Mouse (Mus musculus): Measurements from ENCODE around the gene Ube2f. TPM values are rescaled to one million over a fixed set of nuclear protein-coding genes. Genes with fewer than 3 reads are reported as not detected.

The Ube2f gene
- polyA plus RNA-seq, 1 experiment from 2014 or later = 70.3 TPM

DNA sequence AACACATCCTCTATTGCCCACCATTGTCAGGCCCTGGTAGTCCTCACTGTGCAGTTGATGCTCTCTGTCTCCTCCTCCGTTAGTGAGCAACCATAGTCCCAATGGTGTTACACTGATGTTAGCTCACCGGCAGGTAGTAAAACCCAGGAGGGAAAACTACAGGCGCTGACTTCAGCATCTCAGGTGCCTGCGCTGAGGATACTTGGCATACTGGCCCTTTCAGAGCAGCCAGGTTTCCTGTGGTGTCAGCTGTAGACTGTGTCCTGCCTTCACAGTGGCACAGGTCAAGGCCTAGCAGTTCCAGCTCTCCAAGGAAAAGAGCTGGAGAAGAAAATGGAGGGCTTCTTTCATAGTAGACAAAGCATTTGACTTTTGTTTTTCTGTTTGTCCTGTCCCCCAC is 26.5 kb downstream of the Ube2f start:
- Histone ChIP-seq H3K36me3 (peaks cover 35% of the 10 kb centered on the region), H3K4me2 (no peak overlapping the region)
- ATAC-seq (ENCODE audit: borderline replicate concordance, extremely low read depth, low FRiP score, low TSS enrichment) = no peak

GRCm38 (mm10) chr1:91277480-91277879 is 27.4 kb downstream of the Ube2f start:
- Histone ChIP-seq H3K36me3 (peaks cover 37% of the 10 kb centered on the region), H3K4me1 (no peaks in the 10 kb centered on the region)

More for the DNA sequence above, 26.5 kb downstream of the Ube2f start:
- no peaks in the 10 kb centered on the region for H3K4me1 ChIP-seq
- H3K4me3 ChIP-seq = no peak overlapping the region
- H3K27me3 ChIP-seq = no peaks in the 10 kb centered on the region
- H3K9ac ChIP-seq = no peak overlapping the region
- no peak overlapping the region for H3K27ac ChIP-seq
- 94% methylated on average over 4 of the region's 4 CpGs for WGBS
- H3K9me3 ChIP-seq = no peaks in the 10 kb centered on the region

GRCm38 (mm10) chr1:91278410-91279119 is 28.5 kb downstream of the Ube2f start:
- no peak for ATAC-seq (ENCODE audit: borderline replicate concordance, extremely low read depth, low FRiP score, low TSS enrichment)
- Histone ChIP-seq H3K4me3 (no peak overlapping the region), H3K4me1 (no peaks in the 10 kb centered on the region), H3K9ac (no peak overlapping the region), H3K4me2 (no peak overlapping the region), H3K27ac (no peak overlapping the region), H3K9me3 (no peaks in the 10 kb centered on the region), H3K36me3 (peaks cover 43% of the 10 kb centered on the region), H3K27me3 (no peaks in the 10 kb centered on the region)
- 87% methylated on average over 3 of the region's 3 CpGs for WGBS

More at GRCm38 (mm10) chr1:91277480-91277879, 27.4 kb downstream of the Ube2f start:
- 83% methylated on average over 2 of the region's 2 CpGs for WGBS
- H3K4me3 ChIP-seq = no peak overlapping the region
- no peak overlapping the region for H3K27ac ChIP-seq
- no peak overlapping the region for H3K4me2 ChIP-seq
- no peaks in the 10 kb centered on the region for H3K9me3 ChIP-seq
- no peak overlapping the region for H3K9ac ChIP-seq
- H3K27me3 ChIP-seq = no peaks in the 10 kb centered on the region
- no peak for ATAC-seq (ENCODE audit: borderline replicate concordance, extremely low read depth, low FRiP score, low TSS enrichment)

- Histone ChIP-seq H3K9ac (no peak overlapping the region), H3K4me1 (no peaks in the 10 kb centered on the region), H3K27me3 (no peaks in the 10 kb centered on the region), H3K36me3 (peaks cover 43% of the 10 kb centered on the region), H3K27ac (no peak overlapping the region), H3K4me3 (no peak overlapping the region), H3K4me2 (no peak overlapping the region), H3K9me3 (no peaks in the 10 kb centered on the region)
- WGBS = 64% methylated on average over 1 of the region's 1 CpGs
- ATAC-seq (ENCODE audit: borderline replicate concordance, extremely low read depth, low FRiP score, low TSS enrichment) = no peak
Measured at GRCm38 (mm10) chr1:91279126-91279525, 29.0 kb downstream of the Ube2f start.

DNA sequence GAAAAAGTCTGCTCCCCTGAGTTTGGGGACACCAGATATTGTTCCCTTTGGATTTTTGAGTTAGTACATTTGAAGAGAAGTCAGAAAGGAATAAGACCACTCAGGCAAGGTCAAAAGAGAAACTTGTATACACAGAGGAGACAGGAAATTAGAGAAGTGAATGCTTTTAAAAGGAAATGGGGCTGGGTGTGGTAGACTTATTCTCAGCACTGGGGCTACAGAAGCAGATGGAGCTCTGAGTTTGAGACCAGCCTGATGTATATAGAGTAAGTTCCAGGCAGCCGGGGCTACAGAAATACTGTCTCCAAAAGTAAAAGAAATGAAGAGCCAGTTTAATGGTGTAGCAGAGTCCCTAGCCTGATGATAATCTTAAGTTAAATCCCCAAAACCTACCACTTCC is 32.5 kb downstream of the Ube2f start:
- Histone ChIP-seq H3K9me3 (no peaks in the 10 kb centered on the region), H3K36me3 (peaks cover 54% of the 10 kb centered on the region), H3K4me3 (no peak overlapping the region), H3K27me3 (no peaks in the 10 kb centered on the region), H3K9ac (no peak overlapping the region), H3K4me1 (no peaks in the 10 kb centered on the region), H3K4me2 (no peak overlapping the region), H3K27ac (no peak overlapping the region)
- WGBS = 84% methylated on average over 1 of the region's 1 CpGs
- ATAC-seq (ENCODE audit: borderline replicate concordance, extremely low read depth, low FRiP score, low TSS enrichment) = no peak

GRCm38 (mm10) chr1:91289375-91289774 is 39.3 kb downstream of the Ube2f start:
- no peak for ATAC-seq (ENCODE audit: borderline replicate concordance, extremely low read depth, low FRiP score, low TSS enrichment)
- 96% methylated on average over 1 of the region's 1 CpGs for WGBS
- no peak overlapping the region for H3K4me2 ChIP-seq
- no peaks in the 10 kb centered on the region for H3K9me3 ChIP-seq
- H3K27ac ChIP-seq = no peak overlapping the region
- H3K27me3 ChIP-seq = no peaks in the 10 kb centered on the region
- no peak overlapping the region for H3K4me3 ChIP-seq
- peaks cover 39% of the 10 kb centered on the region for H3K36me3 ChIP-seq
- H3K9ac ChIP-seq = no peak overlapping the region
- H3K4me1 ChIP-seq = no peaks in the 10 kb centered on the region

- H3K27me3 ChIP-seq = no peaks in the 10 kb centered on the region
- ATAC-seq (ENCODE audit: borderline replicate concordance, extremely low read depth, low FRiP score, low TSS enrichment) = no peak
- 92% methylated on average over 11 of the region's 11 CpGs for WGBS
- no peaks in the 10 kb centered on the region for H3K9me3 ChIP-seq
- H3K9ac ChIP-seq = no peak overlapping the region
- H3K27ac ChIP-seq = no peak overlapping the region
- peaks cover 15% of the 10 kb centered on the region; the same call in 1 of the 2 replicates for H3K36me3 ChIP-seq
- H3K4me1 ChIP-seq = no peaks in the 10 kb centered on the region
- H3K4me3 ChIP-seq = no peak overlapping the region
- no peak overlapping the region for H3K4me2 ChIP-seq
Measured at GRCm38 (mm10) chr1:91292101-91292825, 42.2 kb downstream of the Ube2f start.

- Histone ChIP-seq H3K27me3 (no peaks in the 10 kb centered on the region), H3K36me3 (peaks cover 1% of the 10 kb centered on the region; the same call in 1 of the 2 replicates), H3K9me3 (no peaks in the 10 kb centered on the region), H3K27ac (no peak overlapping the region), H3K4me3 (no peak overlapping the region), H3K4me2 (no peak overlapping the region), H3K4me1 (peaks cover 13% of the 10 kb centered on the region; the same call in 1 of the 2 replicates), H3K9ac (no peak overlapping the region)
- 90% methylated on average over 6 of the region's 6 CpGs for WGBS
- ATAC-seq (ENCODE audit: borderline replicate concordance, extremely low read depth, low FRiP score, low TSS enrichment) = no peak
Measured at GRCm38 (mm10) chr1:91295544-91295943, 45.4 kb downstream of the Ube2f start.

GRCm38 (mm10) chr1:91297799-91298744 is 48.0 kb downstream of the Ube2f start, which contains the start of gene Scly:
Scly (plus strand) TSS chr1:91298338.
- ATAC-seq (ENCODE audit: borderline replicate concordance, extremely low read depth, low FRiP score, low TSS enrichment) = peak; percentile 99
- no peaks in the 10 kb centered on the region for H3K27me3 ChIP-seq
- no peak within 1 kb of the TSS for H3K27ac ChIP-seq
- WGBS = 1% methylated on average over 55 of the region's 65 CpGs
- peak within 1 kb of the TSS; percentile 61 for H3K4me2 ChIP-seq
- H3K4me1 ChIP-seq = peaks cover 13% of the 10 kb centered on the region; the same call in 1 of the 2 replicates
- H3K9ac ChIP-seq = peak within 1 kb of the TSS; percentile 66
- peaks cover 5% of the 10 kb centered on the region; the same call in 1 of the 2 replicates for H3K36me3 ChIP-seq
- H3K9me3 ChIP-seq = no peaks in the 10 kb centered on the region
- peak within 1 kb of the TSS; percentile 71 for H3K4me3 ChIP-seq

- H3K9ac ChIP-seq = peak overlapping the region; percentile 66; the same call in 1 of the 2 replicates
- 71% methylated on average over 13 of the region's 13 CpGs for WGBS
Measured at GRCm38 (mm10) chr1:91299026-91299706, 49.1 kb downstream of the Ube2f start.

More at GRCm38 (mm10) chr1:91299026-91299706, 49.1 kb downstream of the Ube2f start:
- no peaks in the 10 kb centered on the region for H3K9me3 ChIP-seq
- peaks cover 6% of the 10 kb centered on the region; the same call in 1 of the 2 replicates for H3K36me3 ChIP-seq
- ATAC-seq (ENCODE audit: borderline replicate concordance, extremely low read depth, low FRiP score, low TSS enrichment) = no peak
- no peaks in the 10 kb centered on the region for H3K27me3 ChIP-seq
- H3K27ac ChIP-seq = no peak overlapping the region
- H3K4me3 ChIP-seq = peak overlapping the region; percentile 71
- peak overlapping the region; percentile 61 for H3K4me2 ChIP-seq
- peaks cover 13% of the 10 kb centered on the region; the same call in 1 of the 2 replicates for H3K4me1 ChIP-seq
